Mouse (Mus musculus) embryonic facial prominence, embryonic 14.5 days (tissue): Measurements from ENCODE around the gene Baz2b. TPM values are rescaled to one million over a fixed set of nuclear protein-coding genes. Genes with fewer than 3 reads are reported as not detected.

Source experiments
- ATAC-seq: fragments of 200-750 bp; cut with Nextera tagmentation; 2 replicates; pipeline ENCODE4 v1.8.0; 2017; ENCODE audit warnings: low read depth, moderate number of reproducible peaks, moderate TSS enrichment
- DNase-seq: peaks from one replicate; pipeline ENCODE4 v3.0.0-alpha.2; 2015; ENCODE audit warnings: low spot score
- H3K27ac ChIP-seq: fragments of 300-500 bp; sonication (generic); replicated peaks from 2 replicates; pipeline ENCODE4 v1.5.1; 2014; ENCODE audit warnings: low read depth, mild to moderate bottlenecking, low read length, moderate library complexity
- H3K27me3 ChIP-seq: fragments of 300-500 bp; sonication (generic); replicated peaks from 2 replicates; pipeline ENCODE4 v1.6.1; 2014; ENCODE audit warnings: low read length; ENCODE audit not compliant: control insufficient read depth, insufficient read depth
- H3K36me3 ChIP-seq: fragments of 300-500 bp; sonication (generic); 2 replicates; pipeline ENCODE4 v1.6.1; 2014; ENCODE audit warnings: low read length, mixed read lengths; ENCODE audit not compliant: control insufficient read depth, insufficient read depth
- H3K4me1 ChIP-seq: fragments of 300-500 bp; sonication (generic); 2 replicates; pipeline ENCODE4 v1.6.1; 2014; ENCODE audit warnings: antibody characterized with exemption, low read length; ENCODE audit not compliant: control insufficient read depth, insufficient read depth
- H3K4me2 ChIP-seq: fragments of 300-500 bp; sonication (generic); 2 replicates; pipeline ENCODE4 v1.6.1; 2014; ENCODE audit warnings: low read depth, mild to moderate bottlenecking, low read length, moderate library complexity, mixed read lengths
- H3K4me3 ChIP-seq: fragments of 300-500 bp; sonication (generic); 2 replicates; pipeline ENCODE4 v1.5.1; 2014; ENCODE audit warnings: low read depth, mild to moderate bottlenecking, low read length
- H3K9ac ChIP-seq: fragments of 300-500 bp; sonication (generic); 2 replicates; pipeline ENCODE4 v1.6.1; 2014; ENCODE audit warnings: low read depth, mild to moderate bottlenecking, low read length, moderate library complexity, mixed read lengths
- H3K9me3 ChIP-seq: fragments of 300-500 bp; sonication (generic); 2 replicates; pipeline ENCODE4 v1.6.1; 2016; ENCODE audit warnings: low read length; ENCODE audit not compliant: control insufficient read depth
- WGBS: fragments of 180-500 bp; shearing (Covaris S2); extraction: QIAGEN DNeasy Blood & Tissue Kit; methylation state at CpG from one replicate; pipeline ENCODE4 v1.1.7; 2014; 5-methylcytosine and 5-hydroxymethylcytosine counted together
- polyA plus RNA-seq: library from polyadenylated mRNA; unstranded; fragments of >200 nt; fragmentation: Nextera tagmentation; extraction: Ambion mirVana; gene quantifications from 2 replicates; pipeline ENCODE4 v1.2.1, GENCODE M21; 2014

Gene Baz2b
- 44.1 and 48.4 TPM in 2 replicates for polyA plus RNA-seq

DNA sequence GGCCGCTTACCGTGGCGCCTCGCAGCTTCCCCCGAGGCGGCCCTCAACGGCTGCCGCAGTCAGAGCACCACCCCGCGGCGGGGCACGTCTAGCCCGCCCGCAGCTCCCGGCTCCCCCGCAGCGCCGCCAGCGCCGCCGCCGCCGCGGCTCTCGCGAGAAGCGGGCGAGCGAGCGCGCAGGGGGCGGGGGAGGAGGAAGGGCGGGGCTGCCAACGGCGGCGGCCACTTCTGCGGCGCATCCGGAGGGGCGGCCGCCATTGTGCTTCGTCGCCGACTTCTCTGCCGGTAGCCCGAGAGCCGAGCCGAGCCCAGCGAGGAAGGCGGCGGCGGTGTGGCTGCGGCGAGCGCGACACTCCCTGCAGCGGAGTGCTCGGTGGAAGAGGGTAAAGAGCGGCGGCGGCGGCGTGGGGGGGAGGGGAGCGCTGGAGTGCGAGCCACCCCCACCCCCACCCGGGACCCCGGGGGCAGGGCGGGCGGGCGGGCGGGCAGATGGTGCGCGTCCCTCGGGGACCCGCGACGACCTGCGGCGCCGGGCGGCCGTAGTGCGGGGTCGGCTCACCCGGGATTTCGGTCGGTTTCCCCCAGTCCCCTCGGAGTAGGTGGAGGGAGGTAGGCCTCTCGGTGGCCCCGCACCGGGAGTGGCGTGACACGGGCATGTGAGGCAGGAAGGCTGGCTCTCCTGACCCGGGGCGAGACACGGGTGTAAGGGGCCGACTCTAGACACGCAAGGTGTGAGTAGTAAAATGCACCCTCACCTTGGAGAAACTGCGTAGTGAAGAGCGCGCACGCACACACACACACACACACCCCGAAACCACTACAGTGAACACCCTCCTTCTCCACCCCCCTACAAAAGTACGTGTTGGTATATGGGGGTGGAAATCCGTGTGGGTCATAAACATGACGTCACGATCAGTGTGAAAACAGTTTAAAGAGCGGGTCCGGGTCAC, at the start of gene Baz2b, which contains the start of gene March7:
Gene Baz2b (minus strand): TSS at position 137 of the 949 bp plus-strand sequence.
Gene March7 (plus strand): TSS at position 185 of the 949 bp plus-strand sequence.
- peak; percentile 94 for ATAC-seq
- peaks cover 30% of the 10 kb centered on the region for H3K36me3 ChIP-seq
- peak within 1 kb of the TSS; percentile 97 for H3K9ac ChIP-seq
- 0% methylated on average over 26 of the region's 109 CpGs for WGBS
- peak within 1 kb of the TSS; percentile 91 for H3K27ac ChIP-seq
- peak; percentile 92 for DNase-seq
- H3K4me1 ChIP-seq, result peaks cover 31% of the 10 kb centered on the region
- no peaks in the 10 kb centered on the region for H3K9me3 ChIP-seq
- H3K27me3 ChIP-seq, result no peaks in the 10 kb centered on the region
- H3K4me3 ChIP-seq, result peak within 1 kb of the TSS; percentile 90
- H3K4me2 ChIP-seq, result peak within 1 kb of the TSS; percentile 90

GRCm38 (mm10) chr2:60259186-60259585, 49.5 kb upstream of the Baz2b start:
- no peak overlapping the region for H3K4me2 ChIP-seq
- no peaks in the 10 kb centered on the region for H3K4me1 ChIP-seq

DNA sequence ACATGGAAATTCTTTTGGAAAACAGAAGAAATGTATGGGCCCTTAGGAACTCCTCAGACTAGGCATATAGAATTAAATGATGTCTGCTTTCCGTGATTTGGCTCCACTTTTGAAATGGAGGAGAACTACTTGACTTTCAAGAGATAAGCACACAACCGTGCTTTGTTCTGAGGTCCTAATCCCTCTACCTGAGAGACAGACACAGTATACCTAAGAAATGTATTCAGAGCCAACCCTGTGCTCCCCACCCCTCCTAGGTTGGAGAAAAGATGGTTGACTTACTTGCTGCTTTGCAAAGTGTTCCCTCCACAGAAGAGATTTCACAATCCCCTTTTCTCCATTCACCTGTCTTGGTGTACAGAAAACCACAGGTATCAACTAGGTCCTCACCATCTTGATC, 47.1 kb upstream of the Baz2b start:
- Histone ChIP-seq H3K9me3 (no peaks in the 10 kb centered on the region), H3K27ac (no peak overlapping the region), H3K4me2 (no peak overlapping the region), H3K36me3 (peaks cover 25% of the 10 kb centered on the region), H3K27me3 (no peaks in the 10 kb centered on the region), H3K4me1 (no peaks in the 10 kb centered on the region), H3K9ac (no peak overlapping the region), H3K4me3 (no peak overlapping the region)
- ATAC-seq (no peak), DNase-seq (no peak)
- 79% methylated on average over 2 of the region's 2 CpGs for WGBS

More at GRCm38 (mm10) chr2:60259186-60259585, 49.5 kb upstream of the Baz2b start:
- Histone ChIP-seq H3K4me3 (no peak overlapping the region), H3K27me3 (no peaks in the 10 kb centered on the region), H3K9me3 (no peaks in the 10 kb centered on the region), H3K27ac (no peak overlapping the region), H3K36me3 (peaks cover 20% of the 10 kb centered on the region), H3K9ac (no peak overlapping the region)
- 91% methylated on average over 5 of the region's 5 CpGs for WGBS
- ATAC-seq, result no peak
- DNase-seq, result no peak

- no peak overlapping the region for H3K4me2 ChIP-seq
- no peaks in the 10 kb centered on the region for H3K9me3 ChIP-seq
- no peak overlapping the region for H3K9ac ChIP-seq
- peaks cover 43% of the 10 kb centered on the region for H3K36me3 ChIP-seq
- ATAC-seq, result no peak
- H3K27me3 ChIP-seq, result no peaks in the 10 kb centered on the region
- H3K4me3 ChIP-seq, result no peak overlapping the region
- no peak overlapping the region for H3K27ac ChIP-seq
- no peaks in the 10 kb centered on the region for H3K4me1 ChIP-seq
- DNase-seq, result no peak
These were observed 43.9 kb upstream of the Baz2b start for GRCm38 (mm10) chr2:60253506-60253905.

GRCm38 (mm10) chr2:60252782-60253181, 43.1 kb upstream of the Baz2b start:
- DNase-seq (no peak), ATAC-seq (no peak)
- H3K4me1 ChIP-seq, result no peaks in the 10 kb centered on the region
- no peak overlapping the region for H3K9ac ChIP-seq
- H3K27me3 ChIP-seq, result no peaks in the 10 kb centered on the region
- H3K36me3 ChIP-seq, result peaks cover 43% of the 10 kb centered on the region
- no peaks in the 10 kb centered on the region for H3K9me3 ChIP-seq
- H3K4me3 ChIP-seq, result no peak overlapping the region
- H3K27ac ChIP-seq, result no peak overlapping the region
- 85% methylated on average over 4 of the region's 4 CpGs for WGBS
- no peak overlapping the region for H3K4me2 ChIP-seq

DNA sequence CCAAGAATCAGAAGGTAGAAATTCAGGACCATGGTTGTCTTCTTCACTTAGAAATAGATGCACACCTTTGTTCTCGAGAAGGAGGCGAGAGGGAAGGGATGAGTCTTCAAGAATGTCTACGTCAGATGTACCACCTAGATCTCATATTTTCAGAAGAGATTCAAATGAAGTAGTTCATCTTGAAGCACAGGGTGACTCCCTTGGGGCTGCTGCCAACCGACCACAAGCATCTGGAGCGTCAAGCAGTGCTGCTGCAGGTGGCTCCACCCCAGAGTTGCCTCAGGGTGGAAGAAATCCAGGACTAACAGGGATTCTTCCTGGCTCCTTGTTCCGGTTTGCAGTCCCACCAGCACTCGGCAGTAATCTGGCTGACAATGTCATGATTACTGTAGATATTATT, 24.9 kb upstream of the Baz2b start:
- 72% methylated on average over 7 of the region's 7 CpGs for WGBS
- H3K27ac ChIP-seq, result no peak overlapping the region
- H3K4me1 ChIP-seq, result no peaks in the 10 kb centered on the region
- no peak for DNase-seq
- no peak overlapping the region for H3K4me2 ChIP-seq
- no peaks in the 10 kb centered on the region for H3K27me3 ChIP-seq
- H3K4me3 ChIP-seq, result no peak overlapping the region
- no peaks in the 10 kb centered on the region for H3K9me3 ChIP-seq
- H3K9ac ChIP-seq, result no peak overlapping the region
- peaks cover 93% of the 10 kb centered on the region for H3K36me3 ChIP-seq
- no peak for ATAC-seq

- H3K4me2 ChIP-seq, result no peak overlapping the region
- H3K9ac ChIP-seq, result no peak overlapping the region
- no peaks in the 10 kb centered on the region for H3K27me3 ChIP-seq
- peaks cover 83% of the 10 kb centered on the region for H3K36me3 ChIP-seq
- ATAC-seq, result no peak
- DNase-seq, result no peak
- H3K4me3 ChIP-seq, result no peak overlapping the region
- H3K4me1 ChIP-seq, result no peaks in the 10 kb centered on the region
- 65% methylated on average over 2 of the region's 2 CpGs for WGBS
- no peak overlapping the region for H3K27ac ChIP-seq
- H3K9me3 ChIP-seq, result no peaks in the 10 kb centered on the region
These were observed 23.5 kb upstream of the Baz2b start for GRCm38 (mm10) chr2:60233147-60233546.

DNA sequence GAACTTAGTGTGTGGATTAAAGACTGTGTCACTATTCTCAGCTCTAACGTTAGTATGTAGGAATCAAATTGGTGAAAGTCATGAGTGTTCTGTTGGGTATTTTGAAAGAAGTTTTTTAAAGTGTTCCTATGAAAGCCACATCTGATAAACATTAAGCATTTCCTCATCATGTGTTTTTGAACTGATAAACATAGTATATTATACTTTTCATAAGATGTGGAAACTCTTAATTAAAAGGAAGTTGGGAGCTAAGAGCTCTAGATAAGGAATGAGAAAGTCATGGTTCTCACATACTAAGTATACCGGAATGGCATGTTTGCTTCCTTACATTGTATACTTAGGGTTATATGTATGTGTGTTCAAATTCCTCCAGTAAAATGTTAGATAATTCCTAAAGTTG, 20.7 kb upstream of the Baz2b start:
- Histone ChIP-seq H3K27me3 (no peaks in the 10 kb centered on the region), H3K9ac (no peak overlapping the region), H3K9me3 (no peaks in the 10 kb centered on the region), H3K36me3 (peaks cover 55% of the 10 kb centered on the region), H3K27ac (no peak overlapping the region), H3K4me1 (no peaks in the 10 kb centered on the region), H3K4me2 (no peak overlapping the region), H3K4me3 (no peak overlapping the region)
- DNase-seq (no peak), ATAC-seq (no peak)
- WGBS, result 92% methylated on average over 2 of the region's 2 CpGs
